Mouse (Mus musculus): ENCODE measurements around the gene Tdrd5. TPM values are rescaled to one million over a fixed set of nuclear protein-coding genes. Genes with fewer than 3 reads are reported as not detected.
"Not testable (repeated sequence)": the region's sequence is repeated elsewhere in the genome, so short reads cannot be mapped to it uniquely, and the experiment has no call there.

Tdrd5 gene
- polyA plus RNA-seq, 1 experiment from 2014 or later, result not detected

DNA sequence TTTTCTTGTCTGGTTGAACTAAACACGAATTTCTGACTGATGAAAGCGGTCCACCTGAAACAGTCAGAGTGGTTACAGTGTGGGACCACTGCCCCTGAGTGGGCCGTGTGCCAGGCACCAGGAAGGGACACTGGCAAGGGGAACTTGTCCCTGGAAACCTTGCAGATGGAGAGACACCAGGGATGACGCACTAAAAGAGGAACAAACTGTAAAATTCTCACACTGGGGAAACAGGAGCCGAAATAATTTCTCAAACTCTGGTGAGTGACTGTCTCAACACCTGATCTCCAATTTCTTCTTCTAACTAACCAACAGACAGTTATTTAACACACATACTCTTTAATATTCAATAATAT, 17.9 kb downstream of the Tdrd5 start:
- no peak for DNase-seq (ENCODE audit: low spot score)
- H3K27ac ChIP-seq, result no peak overlapping the region
- H3K4me3 ChIP-seq, result no peak overlapping the region
- H3K27me3 ChIP-seq (ENCODE audit: insufficient read depth, poor library complexity, severe bottlenecking), result no peaks in the 10 kb centered on the region
- 85% methylated on average over 5 of the region's 5 CpGs for WGBS
- no peaks in the 10 kb centered on the region for H3K9me3 ChIP-seq
- no peaks in the 10 kb centered on the region for H3K4me1 ChIP-seq (replicated peaks)
- H3K36me3 ChIP-seq, result no peaks in the 10 kb centered on the region

DNA sequence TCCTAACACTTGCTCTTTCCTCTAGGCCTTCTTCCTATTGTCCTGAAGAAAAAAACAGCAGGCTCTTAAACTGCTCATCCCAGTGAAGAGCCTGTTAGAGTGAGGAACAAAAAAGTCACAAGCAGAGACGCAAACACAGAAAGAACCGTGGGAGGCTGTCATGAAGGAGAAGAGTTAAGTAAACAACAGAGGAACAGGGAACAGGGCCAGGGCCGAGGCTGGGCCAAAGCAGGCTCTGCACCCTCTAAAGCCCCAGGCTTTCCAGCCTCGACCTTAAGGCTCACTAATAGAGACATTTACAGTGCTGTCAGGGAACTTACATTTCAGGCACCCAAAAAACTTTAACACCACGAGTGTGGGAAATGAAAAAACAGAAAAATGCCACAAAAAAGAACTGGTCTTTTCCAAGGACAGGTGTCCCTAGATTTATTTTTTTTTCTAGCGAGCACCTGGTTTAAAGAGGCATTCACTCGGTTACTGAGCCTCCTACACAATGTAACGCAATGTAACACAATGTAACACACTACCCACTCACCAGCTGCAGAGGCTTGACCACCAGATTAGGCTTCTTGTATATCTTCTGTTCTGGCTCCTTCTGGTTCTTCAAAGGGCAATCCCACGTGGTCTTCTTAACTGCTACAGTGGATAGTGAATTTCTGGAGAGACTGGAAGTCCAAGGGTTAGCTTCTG, 18.5 kb downstream of the Tdrd5 start:
- H3K9me3 ChIP-seq, result no peaks in the 10 kb centered on the region
- H3K27ac ChIP-seq, result no peak overlapping the region
- WGBS, result 38% methylated on average over 9 of the region's 9 CpGs
- no peaks in the 10 kb centered on the region for H3K27me3 ChIP-seq (ENCODE audit: insufficient read depth, poor library complexity, severe bottlenecking)
- no peaks in the 10 kb centered on the region for H3K4me1 ChIP-seq (replicated peaks)
- DNase-seq (ENCODE audit: low spot score), result no peak
- no peak overlapping the region for H3K4me3 ChIP-seq
- H3K36me3 ChIP-seq, result no peaks in the 10 kb centered on the region

DNA sequence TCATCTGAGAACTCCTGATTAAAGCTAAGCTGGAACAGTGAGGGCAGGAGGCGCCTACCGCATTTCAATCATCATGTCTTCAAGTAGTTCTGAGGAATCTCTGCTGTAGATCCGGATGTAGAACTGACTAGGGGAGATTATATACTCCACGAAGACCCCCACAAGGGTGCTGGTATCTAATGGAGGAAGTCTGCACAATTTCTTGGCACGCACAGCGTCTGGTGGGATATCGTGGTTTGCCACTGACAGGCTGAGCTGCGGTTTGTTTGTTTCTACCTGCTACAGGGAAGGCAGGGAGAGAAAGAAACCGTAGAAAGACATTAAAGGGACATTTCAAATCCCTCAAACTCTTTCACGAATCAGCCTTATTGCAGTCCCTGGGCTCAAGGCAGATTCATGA, 19.3 kb downstream of the Tdrd5 start:
- H3K4me1 ChIP-seq (replicated peaks), result no peaks in the 10 kb centered on the region
- no peaks in the 10 kb centered on the region for H3K27me3 ChIP-seq (ENCODE audit: insufficient read depth, poor library complexity, severe bottlenecking)
- no peaks in the 10 kb centered on the region for H3K36me3 ChIP-seq
- no peak overlapping the region for H3K27ac ChIP-seq
- H3K4me3 ChIP-seq, result no peak overlapping the region
- H3K9me3 ChIP-seq, result no peaks in the 10 kb centered on the region
- 77% methylated on average over 10 of the region's 10 CpGs for WGBS
- DNase-seq (ENCODE audit: low spot score), result no peak

DNA sequence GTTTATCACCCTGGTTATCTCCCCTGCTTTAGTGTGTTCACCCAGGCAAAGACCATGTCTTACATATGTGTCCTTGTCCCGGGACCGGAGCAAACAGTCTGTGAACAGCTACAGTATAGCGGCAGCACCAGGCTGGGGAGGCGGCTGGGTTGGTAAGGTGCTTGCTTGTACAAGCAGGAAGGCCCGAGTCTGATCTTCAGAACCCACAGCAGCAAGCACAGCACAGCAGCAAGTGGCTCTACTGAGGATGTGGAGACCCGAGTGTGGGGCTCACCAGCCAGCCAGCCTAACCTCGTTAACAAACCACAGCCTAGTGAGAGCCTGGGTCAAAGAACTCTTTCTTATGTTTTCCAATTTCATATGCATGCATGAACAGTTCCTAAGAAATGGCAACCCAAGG, 23.3 kb downstream of the Tdrd5 start:
- DNase-seq (ENCODE audit: low spot score), result no peak
- Histone ChIP-seq H3K4me3 (no peak overlapping the region), H3K36me3 (no peaks in the 10 kb centered on the region), H3K9me3 (no peaks in the 10 kb centered on the region), H3K27ac (no peak overlapping the region), H3K27me3 (ENCODE audit: insufficient read depth, poor library complexity, severe bottlenecking) (no peaks in the 10 kb centered on the region), H3K4me1 (replicated peaks) (no peaks in the 10 kb centered on the region)
- 82% methylated on average over 7 of the region's 7 CpGs for WGBS

DNA sequence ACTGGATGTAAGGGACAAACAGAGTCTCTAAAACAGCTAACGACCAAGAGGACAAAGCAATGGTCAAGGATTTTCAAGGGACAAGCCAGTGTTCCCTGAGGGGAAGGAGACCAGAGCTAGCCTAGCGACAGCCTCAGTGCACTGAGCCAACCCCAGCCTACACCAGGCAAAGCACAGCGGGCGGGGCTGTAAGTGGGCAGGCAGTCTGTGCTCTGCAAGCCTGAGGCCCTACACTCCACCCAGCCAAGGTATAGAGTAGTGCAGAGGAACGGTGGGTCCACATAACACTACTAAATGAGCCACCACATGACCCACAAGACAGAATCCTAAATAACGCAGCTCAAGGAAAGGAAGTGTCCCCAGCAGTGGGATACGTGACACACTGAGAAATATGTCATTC, 29.8 kb downstream of the Tdrd5 start:
- peaks cover 7% of the 10 kb centered on the region; the same call in 1 of the 2 replicates for H3K4me1 ChIP-seq (replicated peaks)
- H3K27ac ChIP-seq, result no peak overlapping the region
- H3K9me3 ChIP-seq, result no peaks in the 10 kb centered on the region
- H3K4me3 ChIP-seq, result no peak overlapping the region
- H3K27me3 ChIP-seq (ENCODE audit: insufficient read depth, poor library complexity, severe bottlenecking), result no peaks in the 10 kb centered on the region
- no peak for DNase-seq (ENCODE audit: low spot score)
- H3K36me3 ChIP-seq, result no peaks in the 10 kb centered on the region
- 68% methylated on average over 7 of the region's 7 CpGs for WGBS

DNA sequence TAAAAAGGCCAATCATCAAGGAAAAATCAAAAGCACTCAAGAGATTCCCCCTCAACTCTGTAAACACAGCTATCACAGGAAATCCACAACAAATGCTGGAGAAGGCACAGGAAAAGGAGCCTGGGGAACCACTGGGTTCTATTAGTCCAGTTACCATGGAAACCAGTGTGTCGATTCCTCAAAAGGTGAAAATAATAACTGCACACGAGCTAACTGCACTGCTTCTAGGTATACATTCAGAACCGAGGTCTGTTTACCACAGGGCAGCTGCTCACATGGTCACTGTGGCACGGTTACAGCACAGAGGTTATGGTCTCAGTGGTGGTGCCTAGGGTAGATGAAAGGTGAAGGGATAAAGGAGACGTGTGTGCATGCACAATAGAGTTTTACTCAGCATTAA, 31.8 kb downstream of the Tdrd5 start:
- Histone ChIP-seq H3K4me3 (no peak overlapping the region), H3K4me1 (replicated peaks) (peaks cover 9% of the 10 kb centered on the region; the same call in 1 of the 2 replicates), H3K27ac (no peak overlapping the region), H3K9me3 (no peaks in the 10 kb centered on the region), H3K36me3 (no peaks in the 10 kb centered on the region), H3K27me3 (ENCODE audit: insufficient read depth, poor library complexity, severe bottlenecking) (no peaks in the 10 kb centered on the region)
- 68% methylated on average over 5 of the region's 5 CpGs for WGBS
- DNase-seq (ENCODE audit: low spot score), result no peak

DNA sequence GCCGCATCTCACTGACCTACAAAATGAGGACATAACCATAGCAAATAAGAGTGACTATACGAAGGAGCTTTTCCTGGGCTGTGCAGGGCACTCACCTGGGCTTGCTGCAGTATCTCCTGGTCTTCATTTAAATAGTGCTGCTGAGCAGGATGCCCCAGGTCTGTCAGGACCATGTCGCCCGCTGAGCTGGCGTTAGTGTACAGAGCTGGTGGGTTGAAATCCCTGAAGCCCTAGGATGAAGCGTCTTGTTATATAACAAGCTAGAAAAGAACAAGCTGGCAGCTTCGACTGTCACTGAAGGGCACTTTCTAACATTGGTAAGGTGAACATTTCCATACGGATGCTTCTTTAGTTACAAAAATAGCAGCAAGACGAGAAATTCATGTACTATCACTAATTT, 33.0 kb downstream of the Tdrd5 start:
- Histone ChIP-seq H3K36me3 (no peaks in the 10 kb centered on the region), H3K4me1 (replicated peaks) (peaks cover 9% of the 10 kb centered on the region; the same call in 1 of the 2 replicates), H3K27ac (no peak overlapping the region), H3K27me3 (ENCODE audit: insufficient read depth, poor library complexity, severe bottlenecking) (no peaks in the 10 kb centered on the region), H3K9me3 (no peaks in the 10 kb centered on the region), H3K4me3 (no peak overlapping the region)
- no peak for DNase-seq (ENCODE audit: low spot score)
- 84% methylated on average over 9 of the region's 9 CpGs for WGBS

DNA sequence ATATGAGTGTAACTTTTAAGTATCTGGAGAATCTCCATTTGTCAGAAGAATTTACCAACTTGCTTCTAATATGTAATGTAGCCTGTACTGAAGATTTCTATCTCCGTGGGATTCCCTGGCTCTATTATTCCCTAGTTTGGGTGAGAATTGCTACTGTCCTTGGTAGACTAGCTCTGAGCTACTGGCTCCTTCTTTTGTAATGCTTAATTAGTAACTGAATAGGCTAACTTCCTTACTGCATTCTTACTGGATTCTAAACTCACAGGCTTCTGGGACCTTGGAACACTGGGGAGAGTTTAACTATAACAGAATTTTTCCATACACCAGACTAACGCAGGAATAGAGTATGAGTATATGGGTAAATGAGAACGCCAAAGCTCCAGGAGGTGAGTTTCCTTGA, 34.9 kb downstream of the Tdrd5 start:
- not testable (repeated sequence) for H3K27me3 ChIP-seq (ENCODE audit: insufficient read depth, poor library complexity, severe bottlenecking); H3K9me3 ChIP-seq; H3K27ac ChIP-seq; H3K4me1 ChIP-seq (replicated peaks); H3K36me3 ChIP-seq; DNase-seq (ENCODE audit: low spot score); H3K4me3 ChIP-seq
- 27% methylated on average over 3 of the region's 3 CpGs for WGBS

DNA sequence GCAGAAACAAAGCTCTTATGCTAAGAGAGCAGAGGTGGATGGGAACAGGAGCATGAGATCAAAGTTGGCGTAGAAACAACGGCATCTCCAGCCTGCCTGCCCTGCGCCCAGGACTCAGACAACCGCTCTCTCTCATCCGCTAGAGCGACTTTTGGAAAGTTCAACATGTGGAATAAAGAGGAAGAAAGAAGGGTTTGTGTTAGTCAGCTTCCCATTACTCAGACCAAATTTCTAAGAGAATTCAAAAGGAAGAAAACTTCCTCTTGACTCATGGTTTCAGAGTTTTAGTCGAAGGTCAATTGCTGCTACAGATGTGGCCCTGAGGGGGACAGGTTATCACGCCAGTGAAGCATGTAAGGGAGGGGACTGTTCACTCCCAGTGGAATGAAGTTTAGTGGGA, 39.5 kb downstream of the Tdrd5 start:
- 91% methylated on average over 8 of the region's 8 CpGs for WGBS
- no peak for DNase-seq (ENCODE audit: low spot score)
- no peaks in the 10 kb centered on the region for H3K27me3 ChIP-seq (ENCODE audit: insufficient read depth, poor library complexity, severe bottlenecking)
- H3K4me3 ChIP-seq, result no peak overlapping the region
- H3K27ac ChIP-seq, result no peak overlapping the region
- H3K9me3 ChIP-seq, result no peaks in the 10 kb centered on the region
- peaks cover 6% of the 10 kb centered on the region; the same call in 1 of the 2 replicates for H3K4me1 ChIP-seq (replicated peaks)
- no peaks in the 10 kb centered on the region for H3K36me3 ChIP-seq

DNA sequence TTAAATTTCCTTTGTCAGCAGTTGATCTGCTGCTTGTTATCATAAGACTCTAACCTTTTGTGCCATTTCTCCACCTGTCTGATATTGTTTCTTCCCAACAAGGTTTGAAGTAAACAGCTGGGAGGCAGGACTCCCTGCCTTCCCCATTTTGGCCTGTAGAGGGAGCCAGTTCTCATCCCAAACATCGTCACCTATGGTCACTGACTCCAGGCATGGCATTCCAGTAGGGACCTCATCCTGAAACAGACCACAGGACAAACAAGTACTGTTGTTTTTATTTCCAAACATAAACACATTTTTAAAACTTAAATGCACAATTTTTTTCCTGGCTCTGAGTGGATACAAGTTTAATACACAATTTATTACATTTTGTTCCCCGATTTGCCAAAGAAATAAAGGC, 40.1 kb downstream of the Tdrd5 start:
- 49% methylated on average over 2 of the region's 2 CpGs for WGBS
- DNase-seq (ENCODE audit: low spot score), result peak; percentile 68

DNA sequence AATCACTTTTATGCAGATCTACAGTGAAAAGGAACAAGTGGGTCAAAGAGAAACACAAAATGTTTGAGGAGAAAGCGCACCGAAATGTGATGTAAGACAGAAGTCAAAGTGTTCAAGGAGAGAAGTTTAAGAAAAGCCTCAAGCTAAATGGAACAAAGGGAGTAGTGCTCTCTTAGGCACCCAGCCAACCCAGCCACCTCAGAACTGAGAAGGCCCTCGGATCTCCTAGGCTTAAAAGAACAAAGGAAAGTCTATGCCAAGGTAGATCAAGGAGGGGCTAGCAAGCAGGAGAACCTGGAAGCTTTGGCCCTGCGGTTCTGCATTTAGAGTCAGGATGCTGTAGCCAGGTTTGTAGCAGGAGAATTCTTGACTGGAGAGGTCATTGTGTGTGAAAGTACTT, 48.6 kb downstream of the Tdrd5 start:
- H3K27me3 ChIP-seq (ENCODE audit: insufficient read depth, poor library complexity, severe bottlenecking), result no peaks in the 10 kb centered on the region
- no peak overlapping the region for H3K4me3 ChIP-seq
- no peak overlapping the region for H3K27ac ChIP-seq
- 79% methylated on average over 4 of the region's 4 CpGs for WGBS
- H3K9me3 ChIP-seq, result peaks cover 2% of the 10 kb centered on the region; the same call in 1 of the 2 replicates
- H3K36me3 ChIP-seq, result no peaks in the 10 kb centered on the region
- H3K4me1 ChIP-seq (replicated peaks), result no peaks in the 10 kb centered on the region
- no peak for DNase-seq (ENCODE audit: low spot score)

More for the DNA sequence above, 40.1 kb downstream of the Tdrd5 start:
- Histone ChIP-seq H3K9me3 (no peaks in the 10 kb centered on the region), H3K4me1 (replicated peaks) (no peaks in the 10 kb centered on the region; the same call in 1 of the 2 replicates), H3K4me3 (no peak overlapping the region), H3K27ac (no peak overlapping the region), H3K27me3 (ENCODE audit: insufficient read depth, poor library complexity, severe bottlenecking) (no peaks in the 10 kb centered on the region), H3K36me3 (no peaks in the 10 kb centered on the region)

DNA sequence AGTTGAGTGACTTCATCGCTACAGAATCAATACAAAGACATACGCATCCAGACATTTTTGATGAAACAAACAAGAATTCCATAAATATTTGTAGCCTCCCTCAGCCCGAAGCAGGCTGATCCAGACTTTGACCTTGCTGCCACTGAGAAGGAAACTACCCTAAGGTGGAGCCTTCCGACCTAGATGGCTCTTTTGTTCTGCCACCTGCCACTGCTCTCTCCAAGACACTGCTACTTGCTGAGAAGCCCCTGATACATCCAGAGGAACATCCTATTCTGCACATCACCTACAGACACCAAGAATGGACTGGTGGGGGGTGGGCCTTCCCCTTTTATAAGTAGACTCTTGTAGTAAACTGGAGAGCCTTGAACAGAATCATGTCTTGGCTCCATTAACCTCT, 52.4 kb downstream of the Tdrd5 start:
- H3K4me1 ChIP-seq (replicated peaks); H3K27ac ChIP-seq; H3K27me3 ChIP-seq (ENCODE audit: insufficient read depth, poor library complexity, severe bottlenecking); DNase-seq (ENCODE audit: low spot score); H3K9me3 ChIP-seq; H3K36me3 ChIP-seq; H3K4me3 ChIP-seq: not testable (repeated sequence)
- 86% methylated on average over 4 of the region's 4 CpGs for WGBS

DNA sequence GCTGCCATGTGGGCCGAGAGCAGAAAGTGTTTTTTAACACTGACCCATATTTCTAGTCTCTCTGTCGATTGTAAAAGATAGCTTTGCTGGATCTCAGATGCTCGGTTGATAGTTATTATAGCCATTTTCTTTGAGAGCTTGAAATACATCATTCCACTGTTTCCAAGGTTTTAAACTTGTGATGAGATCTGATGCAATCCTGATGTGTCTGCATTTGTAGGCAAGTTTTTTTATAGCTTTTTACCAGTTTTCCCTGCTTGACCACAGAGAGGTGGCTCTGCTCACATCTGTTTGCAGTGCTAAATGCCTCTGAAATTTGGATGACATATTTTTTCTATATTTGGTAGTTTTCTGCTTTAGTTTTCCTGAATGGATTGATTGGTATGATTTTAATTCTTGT, 55.6 kb downstream of the Tdrd5 start:
- Histone ChIP-seq H3K27ac (no peak overlapping the region), H3K4me1 (replicated peaks) (no peaks in the 10 kb centered on the region), H3K27me3 (ENCODE audit: insufficient read depth, poor library complexity, severe bottlenecking) (no peaks in the 10 kb centered on the region), H3K36me3 (no peaks in the 10 kb centered on the region), H3K9me3 (no peaks in the 10 kb centered on the region), H3K4me3 (no peak overlapping the region)
- 86% methylated on average over 3 of the region's 3 CpGs for WGBS
- DNase-seq (ENCODE audit: low spot score), result no peak

Measured in hindbrain, embryonic 10.5 days (tissue).